Mouse (Mus musculus) limb, embryonic 11.5 days (tissue): ENCODE data around the gene Cobll1. TPM values are rescaled to one million over a fixed set of nuclear protein-coding genes. Genes with fewer than 3 reads are reported as not detected.
"Not testable (repeated sequence)": the region's sequence is repeated elsewhere in the genome, so short reads cannot be mapped to it uniquely, and the experiment has no call there.

Source experiments
- ATAC-seq: fragments of 200-750 bp; cut with Nextera tagmentation; 2 replicates; pipeline ENCODE4 v1.8.0; 2017; ENCODE audit warnings: low read depth; ENCODE audit not compliant: insufficient number of reproducible peaks, low FRiP score, low TSS enrichment
- DNase-seq: peaks from one replicate; pipeline ENCODE4 v3.0.0-alpha.2; 2015; ENCODE audit warnings: low spot score
- H3K27ac ChIP-seq: fragments of 300-500 bp; sonication (generic); replicated peaks from 2 replicates; pipeline ENCODE4 v1.5.1; 2014; ENCODE audit warnings: low read depth, mild to moderate bottlenecking, low read length
- H3K27me3 ChIP-seq: fragments of 300-500 bp; sonication (generic); 2 replicates; pipeline ENCODE4 v1.6.1; 2014; ENCODE audit warnings: mild to moderate bottlenecking, low read length, mixed read lengths; ENCODE audit not compliant: control insufficient read depth, insufficient read depth
- H3K36me3 ChIP-seq: fragments of 300-500 bp; sonication (generic); 2 replicates; pipeline ENCODE4 v1.6.1; 2014; ENCODE audit warnings: mild to moderate bottlenecking, low read length, moderate library complexity, mixed read lengths; ENCODE audit not compliant: control insufficient read depth, insufficient read depth
- H3K4me1 ChIP-seq: fragments of 300-500 bp; sonication (generic); 2 replicates; pipeline ENCODE4 v1.6.1; 2014; ENCODE audit warnings: low read length, mixed read lengths; ENCODE audit not compliant: control insufficient read depth, insufficient read depth
- H3K4me2 ChIP-seq: fragments of 300-500 bp; sonication (generic); 2 replicates; pipeline ENCODE4 v1.6.1; 2014; ENCODE audit warnings: low read depth, mild to moderate bottlenecking, moderate library complexity; ENCODE audit not compliant: severe bottlenecking
- H3K4me3 ChIP-seq: fragments of 300-500 bp; sonication (generic); 2 replicates; pipeline ENCODE4 v1.5.1; 2014; ENCODE audit warnings: low read depth, low read length
- H3K9ac ChIP-seq: fragments of 300-500 bp; sonication (generic); 2 replicates; pipeline ENCODE4 v1.6.1; 2014; ENCODE audit warnings: mild to moderate bottlenecking, low read length
- H3K9me3 ChIP-seq: fragments of 300-500 bp; sonication (generic); 2 replicates; pipeline ENCODE4 v1.6.1; 2016; ENCODE audit warnings: low read length; ENCODE audit not compliant: control insufficient read depth
- WGBS: fragments of 180-500 bp; shearing (Covaris S2); extraction: QIAGEN DNeasy Blood & Tissue Kit; methylation state at CpG from one replicate; pipeline ENCODE4 v1.1.7; 2014; 5-methylcytosine and 5-hydroxymethylcytosine counted together
- polyA plus RNA-seq: library from polyadenylated mRNA; unstranded; fragments of >200 nt; fragmentation: Nextera tagmentation; extraction: Ambion mirVana; gene quantifications from 2 replicates; pipeline ENCODE4 v1.2.1, GENCODE M21; 2014

The Cobll1 gene
- polyA plus RNA-seq, 1 experiment from 2014 or later, result 1.6 TPM

- Histone ChIP-seq H3K27me3 (no peaks in the 10 kb centered on the region), H3K4me1 (no peaks in the 10 kb centered on the region), H3K9ac (no peak overlapping the region), H3K27ac (no peak overlapping the region), H3K4me3 (no peak overlapping the region), H3K4me2 (no peak overlapping the region), H3K36me3 (no peaks in the 10 kb centered on the region), H3K9me3 (no peaks in the 10 kb centered on the region)
- 32% methylated on average over 4 of the region's 4 CpGs for WGBS
- no peak for ATAC-seq
- DNase-seq, result no peak
Measured at GRCm38 (mm10) chr2:65267834-65268233, 28.6 kb upstream of the Cobll1 start.

GRCm38 (mm10) chr2:65266576-65267299 lies 27.5 kb upstream of the Cobll1 start:
- H3K4me2 ChIP-seq, result no peak overlapping the region
- no peak overlapping the region for H3K27ac ChIP-seq
- no peak for ATAC-seq
- H3K36me3 ChIP-seq, result no peaks in the 10 kb centered on the region
- no peaks in the 10 kb centered on the region for H3K27me3 ChIP-seq
- H3K9ac ChIP-seq, result no peak overlapping the region
- H3K4me3 ChIP-seq, result no peak overlapping the region
- no peak for DNase-seq
- no peaks in the 10 kb centered on the region for H3K9me3 ChIP-seq
- H3K4me1 ChIP-seq, result no peaks in the 10 kb centered on the region
- 85% methylated on average over 5 of the region's 5 CpGs for WGBS

DNA sequence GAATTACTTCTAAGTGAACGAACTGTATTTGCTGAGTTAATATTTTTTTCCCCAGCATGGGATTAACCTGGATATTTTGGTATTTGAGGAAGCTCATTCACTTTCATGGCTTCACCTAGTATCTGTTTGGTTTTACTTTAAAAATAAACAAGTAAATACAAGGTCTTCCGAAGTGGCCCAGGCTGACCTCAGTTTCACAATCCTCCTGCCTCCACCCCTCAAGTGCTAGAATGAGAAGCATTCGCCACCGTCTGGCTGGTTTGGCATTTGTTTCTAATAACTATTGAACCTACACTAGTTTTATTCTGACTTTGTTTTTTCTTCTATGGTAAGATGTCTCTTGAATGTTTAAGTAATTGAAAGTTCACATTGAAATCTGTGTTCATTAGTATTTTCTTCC lies 23.0 kb upstream of the Cobll1 start:
- Histone ChIP-seq H3K36me3 (no peaks in the 10 kb centered on the region), H3K4me1 (no peaks in the 10 kb centered on the region), H3K9ac (no peak overlapping the region), H3K4me3 (no peak overlapping the region), H3K9me3 (no peaks in the 10 kb centered on the region), H3K27ac (no peak overlapping the region), H3K27me3 (no peaks in the 10 kb centered on the region), H3K4me2 (no peak overlapping the region)
- ATAC-seq, result no peak
- 78% methylated on average over 4 of the region's 4 CpGs for WGBS
- no peak for DNase-seq

GRCm38 (mm10) chr2:65260828-65261227 lies 21.6 kb upstream of the Cobll1 start:
- WGBS, result 78% methylated on average over 6 of the region's 6 CpGs

GRCm38 (mm10) chr2:65260400-65260799 lies 21.2 kb upstream of the Cobll1 start:
- Histone ChIP-seq H3K4me1 (no peaks in the 10 kb centered on the region), H3K4me3 (no peak overlapping the region), H3K27me3 (no peaks in the 10 kb centered on the region), H3K9me3 (no peaks in the 10 kb centered on the region), H3K9ac (no peak overlapping the region), H3K4me2 (no peak overlapping the region), H3K36me3 (no peaks in the 10 kb centered on the region), H3K27ac (no peak overlapping the region)
- ATAC-seq, result no peak
- 89% methylated on average over 4 of the region's 4 CpGs for WGBS
- no peak for DNase-seq

More at GRCm38 (mm10) chr2:65260828-65261227, 21.6 kb upstream of the Cobll1 start:
- H3K4me1 ChIP-seq, H3K9me3 ChIP-seq, H3K4me3 ChIP-seq, H3K27me3 ChIP-seq, H3K36me3 ChIP-seq, H3K4me2 ChIP-seq, ATAC-seq, H3K9ac ChIP-seq, H3K27ac ChIP-seq: not testable (repeated sequence)
- peak; percentile 17 for DNase-seq

- H3K9ac ChIP-seq, result no peak overlapping the region
- no peaks in the 10 kb centered on the region for H3K36me3 ChIP-seq
- no peak overlapping the region for H3K4me2 ChIP-seq
- H3K9me3 ChIP-seq, result no peaks in the 10 kb centered on the region
- H3K27ac ChIP-seq, result no peak overlapping the region
- ATAC-seq, result no peak
- H3K4me3 ChIP-seq, result no peak overlapping the region
- no peaks in the 10 kb centered on the region for H3K4me1 ChIP-seq
- H3K27me3 ChIP-seq, result no peaks in the 10 kb centered on the region
- WGBS, result 71% methylated on average over 2 of the region's 2 CpGs
- no peak for DNase-seq
Measured at GRCm38 (mm10) chr2:65257446-65257845, 18.2 kb upstream of the Cobll1 start.

DNA sequence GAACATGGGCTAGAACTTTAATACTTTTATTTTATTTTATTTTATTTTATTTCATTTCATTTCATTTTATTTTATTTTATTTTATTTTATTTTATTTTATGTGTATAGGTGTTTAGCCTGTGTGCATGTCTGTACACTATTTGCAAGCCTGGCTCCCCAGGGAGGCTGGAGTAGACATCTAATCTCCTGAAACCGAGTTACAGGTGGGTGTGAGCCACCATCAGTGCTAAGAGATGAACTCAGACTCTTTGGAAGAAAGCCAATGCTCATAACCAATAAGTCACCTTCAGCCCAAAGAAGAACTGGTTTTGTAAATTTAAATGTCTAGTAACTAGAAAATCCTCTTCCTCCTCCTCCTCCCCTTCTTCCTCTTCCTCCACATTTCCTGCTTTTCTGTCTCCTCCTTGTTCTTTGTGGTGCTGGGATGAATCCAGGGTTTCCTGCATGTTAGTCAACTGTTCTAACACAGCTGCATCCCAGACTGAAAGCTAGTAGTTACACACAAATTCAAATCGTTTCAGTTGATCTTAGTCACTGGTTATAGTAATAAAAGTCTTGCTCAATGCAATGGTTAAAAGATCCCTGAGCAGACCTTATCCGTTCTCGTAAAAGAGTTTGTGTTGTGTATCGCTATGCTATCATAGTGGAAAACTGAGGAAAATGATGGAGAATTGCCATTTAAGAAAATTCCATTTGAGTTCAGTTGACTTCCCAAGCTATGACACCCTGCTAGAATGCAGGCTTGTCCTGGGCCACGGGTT lies 17.5 kb upstream of the Cobll1 start:
- Histone ChIP-seq H3K4me3 (no peak overlapping the region), H3K9me3 (no peaks in the 10 kb centered on the region), H3K36me3 (no peaks in the 10 kb centered on the region), H3K4me2 (no peak overlapping the region), H3K27ac (no peak overlapping the region), H3K4me1 (no peaks in the 10 kb centered on the region), H3K27me3 (no peaks in the 10 kb centered on the region), H3K9ac (no peak overlapping the region)
- DNase-seq (peak; percentile 16), ATAC-seq (no peak)
- WGBS, result 78% methylated on average over 6 of the region's 6 CpGs

- H3K9me3 ChIP-seq, result no peaks in the 10 kb centered on the region
- no peaks in the 10 kb centered on the region for H3K36me3 ChIP-seq
- H3K27ac ChIP-seq, result no peak overlapping the region
- peak; percentile 19 for DNase-seq
- no peaks in the 10 kb centered on the region for H3K27me3 ChIP-seq
- no peak overlapping the region for H3K9ac ChIP-seq
- H3K4me1 ChIP-seq, result no peaks in the 10 kb centered on the region
- no peak overlapping the region for H3K4me2 ChIP-seq
- WGBS, result 59% methylated on average over 5 of the region's 5 CpGs
- ATAC-seq, result no peak
- H3K4me3 ChIP-seq, result no peak overlapping the region
Measured at GRCm38 (mm10) chr2:65250589-65251104, 11.4 kb upstream of the Cobll1 start.
